21 mouse cellular contexts compared by ENCODE assay signal in the genomic region with DNA sequence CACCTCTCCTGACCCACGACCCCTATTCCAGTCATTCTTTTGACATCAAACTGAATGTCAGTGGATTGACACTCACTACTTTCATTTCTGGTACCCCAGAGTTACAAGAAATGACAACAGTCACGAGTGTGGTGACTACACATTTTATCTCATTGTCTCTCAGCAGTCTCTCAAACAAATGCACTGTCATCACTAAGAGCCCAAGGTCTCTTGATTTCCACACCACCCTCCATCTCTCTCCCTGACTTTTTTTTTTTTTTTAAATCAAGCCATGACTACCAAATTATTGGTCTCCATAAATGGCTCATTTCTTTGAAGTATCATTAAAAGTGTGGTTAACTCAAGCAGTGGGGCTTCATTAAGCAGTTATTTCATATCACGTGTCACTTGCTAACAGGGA.
"Had no signal": no experiment of that assay in that cellular context is flagged by ENCODE, and none has a peak within 500 bp of the region (broad histone marks: within the 10 kb centered on the region; RNA-seq: fewer than 3 reads in every experiment).

No protein-coding gene starts in this region.

- ATAC-seq: intestine, embryonic 15.5 days; midbrain, embryonic 15.5 days had no signal

- DNase-seq: kidney, adult 11 months; kidney, adult 8-10 months; kidney, postnatal 10 days; kidney, postnatal 36 days; layer of hippocampus, postnatal 36 days; lung, adult 2 months; lung, postnatal 4 days; right cerebral cortex, adult 18-20 months; right cerebral cortex, postnatal 14 days; right cerebral cortex, postnatal 4 days; thymus, adult 2 months; thymus, postnatal 14 days had no signal

- H3K4me3 ChIP-seq: intestine, embryonic 15.5 days; kidney, embryonic 15.5 days; left cerebral cortex, adult 2 months; midbrain, embryonic 12.5 days; midbrain, embryonic 15.5 days; neural tube, embryonic 12.5 days; neural tube, embryonic 15.5 days had no signal

- H3K4me1 ChIP-seq: intestine, embryonic 15.5 days; midbrain, embryonic 15.5 days; neural tube, embryonic 12.5 days; neural tube, embryonic 15.5 days had no signal

- H3K4me2 ChIP-seq: intestine, embryonic 15.5 days; kidney, embryonic 15.5 days; midbrain, embryonic 12.5 days; midbrain, embryonic 15.5 days; neural tube, embryonic 12.5 days; neural tube, embryonic 15.5 days had no signal

- H3K27ac ChIP-seq: intestine, embryonic 15.5 days; kidney, embryonic 15.5 days; left cerebral cortex, adult 2 months; midbrain, embryonic 12.5 days; midbrain, embryonic 15.5 days; neural tube, embryonic 12.5 days; neural tube, embryonic 15.5 days; stomach, postnatal 0 days had no signal

- H3K36me3 ChIP-seq: intestine, embryonic 15.5 days; kidney, embryonic 15.5 days; midbrain, embryonic 12.5 days; midbrain, embryonic 15.5 days; neural tube, embryonic 12.5 days; neural tube, embryonic 15.5 days had no signal

- H3K9ac ChIP-seq: intestine, embryonic 15.5 days; kidney, embryonic 15.5 days; liver, embryonic 14.5 days; midbrain, embryonic 12.5 days; midbrain, embryonic 15.5 days; neural tube, embryonic 12.5 days; neural tube, embryonic 15.5 days had no signal

- H3K9me3 ChIP-seq: intestine, embryonic 15.5 days; kidney, embryonic 15.5 days; midbrain, embryonic 12.5 days; midbrain, embryonic 15.5 days; neural tube, embryonic 12.5 days; neural tube, embryonic 15.5 days had no signal

- H3K27me3 ChIP-seq: intestine, embryonic 15.5 days; kidney, embryonic 15.5 days; midbrain, embryonic 12.5 days; midbrain, embryonic 15.5 days; neural tube, embryonic 12.5 days; neural tube, embryonic 15.5 days had no signal
